Mouse (Mus musculus): ENCODE data around the gene Tmem59l. TPM values are rescaled to one million over a fixed set of nuclear protein-coding genes. Genes with fewer than 3 reads are reported as not detected.
A peak's percentile ranks its signal among the peaks of the same experiment; 100 is the strongest.

The Tmem59l gene
- polyA plus RNA-seq, 1 experiment from 2014 or later, result 20.7 TPM

- Histone ChIP-seq H3K4me1 (ENCODE audit: control insufficient read depth, insufficient read depth, low read length) (peaks cover 7% of the 10 kb centered on the region; the same call in 1 of the 2 replicates), H3K9ac (ENCODE audit: low read length) (no peak overlapping the region), H3K36me3 (ENCODE audit: control insufficient read depth, insufficient read depth, low read length) (no peaks in the 10 kb centered on the region; the same call in 1 of the 2 replicates), H3K4me2 (ENCODE audit: low read depth) (no peak overlapping the region; the same call in 1 of the 2 replicates), H3K4me3 (ENCODE audit: low read depth, low read length) (peak overlapping the region; percentile 70), H3K9me3 (ENCODE audit: control insufficient read depth, low read length) (no peaks in the 10 kb centered on the region), H3K27ac (ENCODE audit: low read depth, low read length) (no peak overlapping the region), H3K27me3 (ENCODE audit: control insufficient read depth, insufficient read depth, low read length) (no peaks in the 10 kb centered on the region)
- DNase-seq (ENCODE audit: low spot score) (no peak), ATAC-seq (ENCODE audit: insufficient read depth, low FRiP score, low TSS enrichment) (no peak)
- 88% methylated on average over 2 of the region's 2 CpGs for WGBS
These were observed 48.7 kb downstream of the Tmem59l start for GRCm38 (mm10) chr8:70438423-70438822.

DNA sequence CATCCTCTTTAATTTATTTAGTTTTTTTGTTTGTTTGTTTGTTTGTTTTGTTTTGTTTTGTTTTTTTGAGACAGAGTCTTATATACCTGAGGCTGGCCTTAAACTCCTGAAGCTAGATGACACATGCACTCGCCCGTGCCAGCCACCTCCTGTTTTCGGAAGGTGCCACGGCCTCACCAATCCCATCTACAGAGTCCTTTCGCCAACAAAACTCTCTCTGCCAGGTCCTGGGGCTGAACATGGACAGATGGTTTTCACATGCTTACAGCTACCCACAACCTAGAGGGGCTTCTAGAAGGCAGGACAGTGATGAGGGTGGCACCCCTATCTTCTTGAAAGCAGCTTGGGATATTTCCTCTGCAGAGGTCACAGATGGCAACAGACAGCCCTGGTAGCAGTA lies 52.0 kb downstream of the Tmem59l start:
- ATAC-seq (ENCODE audit: insufficient read depth, low FRiP score, low TSS enrichment), result no peak
- Histone ChIP-seq H3K9ac (ENCODE audit: low read length) (no peak overlapping the region), H3K4me2 (ENCODE audit: low read depth) (no peak overlapping the region), H3K9me3 (ENCODE audit: control insufficient read depth, low read length) (no peaks in the 10 kb centered on the region), H3K27me3 (ENCODE audit: control insufficient read depth, insufficient read depth, low read length) (no peaks in the 10 kb centered on the region), H3K4me3 (ENCODE audit: low read depth, low read length) (no peak overlapping the region), H3K27ac (ENCODE audit: low read depth, low read length) (no peak overlapping the region), H3K36me3 (ENCODE audit: control insufficient read depth, insufficient read depth, low read length) (no peaks in the 10 kb centered on the region; the same call in 1 of the 2 replicates), H3K4me1 (ENCODE audit: control insufficient read depth, insufficient read depth, low read length) (peaks cover 7% of the 10 kb centered on the region)
- WGBS, result 93% methylated on average over 5 of the region's 5 CpGs
- no peak for DNase-seq (ENCODE audit: low spot score)

Other genes starting within 250 kb of the Tmem59l start
- 77.7 and 80.4 TPM in 2 replicates for gene Homer3, start 204.5 kb downstream of the Tmem59l start, polyA plus RNA-seq (2014; fragmentation: Nextera tagmentation; extraction: Ambion mirVana)
- 51.4 and 55.2 TPM in 2 replicates for gene Ddx49, start 184.9 kb downstream of the Tmem59l start, polyA plus RNA-seq (2014; fragmentation: Nextera tagmentation; extraction: Ambion mirVana)
- 272 and 283 TPM in 2 replicates for gene Cope, start 184.8 kb downstream of the Tmem59l start, polyA plus RNA-seq (2014; fragmentation: Nextera tagmentation; extraction: Ambion mirVana)
- gene Cers1, start 171.6 kb downstream of the Tmem59l start, polyA plus RNA-seq (2014; fragmentation: Nextera tagmentation; extraction: Ambion mirVana), result 6.8 and 6.9 TPM in 2 replicates
- 0.93 and 1.5 TPM in 2 replicates for gene Gdf1, start 157.5 kb downstream of the Tmem59l start, polyA plus RNA-seq (2014; fragmentation: Nextera tagmentation; extraction: Ambion mirVana)
- gene Upf1, start 134.1 kb downstream of the Tmem59l start, polyA plus RNA-seq (2014; fragmentation: Nextera tagmentation; extraction: Ambion mirVana), result 24.0 and 24.1 TPM in 2 replicates
- gene Comp, start 113.8 kb downstream of the Tmem59l start, polyA plus RNA-seq (2014; fragmentation: Nextera tagmentation; extraction: Ambion mirVana), result 0.16 and 0.32 TPM in 2 replicates
- gene Crtc1, start 47.8 kb downstream of the Tmem59l start, polyA plus RNA-seq (2014; fragmentation: Nextera tagmentation; extraction: Ambion mirVana), result 16.1 and 17.9 TPM in 2 replicates
- 14.6 and 17.0 TPM in 2 replicates for gene Klhl26, start 10.4 kb downstream of the Tmem59l start, polyA plus RNA-seq (2014; fragmentation: Nextera tagmentation; extraction: Ambion mirVana)
- 3.4 and 3.7 TPM in 2 replicates for gene Crlf1, start 5.8 kb upstream of the Tmem59l start, polyA plus RNA-seq (2014; fragmentation: Nextera tagmentation; extraction: Ambion mirVana)
- 118 and 132 TPM in 2 replicates for gene Rex1bd, start 19.4 kb upstream of the Tmem59l start, polyA plus RNA-seq (2014; fragmentation: Nextera tagmentation; extraction: Ambion mirVana)
- gene Uba52, start 23.4 kb upstream of the Tmem59l start, polyA plus RNA-seq (2014; fragmentation: Nextera tagmentation; extraction: Ambion mirVana), result 809 and 814 TPM in 2 replicates
- 243 and 252 TPM in 2 replicates for gene Fkbp8, start 40.4 kb upstream of the Tmem59l start, polyA plus RNA-seq (2014; fragmentation: Nextera tagmentation; extraction: Ambion mirVana)
- 49.8 and 53.8 TPM in 2 replicates for gene Kxd1, start 40.6 kb upstream of the Tmem59l start, polyA plus RNA-seq (2014; fragmentation: Nextera tagmentation; extraction: Ambion mirVana)
- 18.8 and 22.2 TPM in 2 replicates for gene Ell, start 52.1 kb upstream of the Tmem59l start, polyA plus RNA-seq (2014; fragmentation: Nextera tagmentation; extraction: Ambion mirVana)
- 87.9 and 90.7 TPM in 2 replicates for gene Isyna1, start 107.0 kb upstream of the Tmem59l start, polyA plus RNA-seq (2014; fragmentation: Nextera tagmentation; extraction: Ambion mirVana)
- gene Ssbp4, start 121.5 kb upstream of the Tmem59l start, polyA plus RNA-seq (2014; fragmentation: Nextera tagmentation; extraction: Ambion mirVana), result 125 and 137 TPM in 2 replicates
- gene Lrrc25, start 128.8 kb upstream of the Tmem59l start, polyA plus RNA-seq (2014; fragmentation: Nextera tagmentation; extraction: Ambion mirVana), result 0.85 and 1.2 TPM in 2 replicates
- gene Gdf15, start 145.1 kb upstream of the Tmem59l start, polyA plus RNA-seq (2014; fragmentation: Nextera tagmentation; extraction: Ambion mirVana), result 0.28 TPM in 1 of 2 replicates, not detected in the other
- gene Pgpep1, start 173.0 kb upstream of the Tmem59l start, polyA plus RNA-seq (2014; fragmentation: Nextera tagmentation; extraction: Ambion mirVana), result 246 and 268 TPM in 2 replicates
- gene Lsm4, start 185.9 kb upstream of the Tmem59l start, polyA plus RNA-seq (2014; fragmentation: Nextera tagmentation; extraction: Ambion mirVana), result 298 and 301 TPM in 2 replicates
- gene Jund, start 211.6 kb upstream of the Tmem59l start, polyA plus RNA-seq (2014; fragmentation: Nextera tagmentation; extraction: Ambion mirVana), result 167 and 171 TPM in 2 replicates
- not detected in 2 replicates for gene Iqcn, start 216.1 kb upstream of the Tmem59l start, polyA plus RNA-seq (2014; fragmentation: Nextera tagmentation; extraction: Ambion mirVana)
- not detected in 2 replicates for gene Gm3336, start 231.2 kb upstream of the Tmem59l start, polyA plus RNA-seq (2014; fragmentation: Nextera tagmentation; extraction: Ambion mirVana)
- 0.42 TPM in 1 of 2 replicates, not detected in the other for gene Pde4c, start 236.4 kb upstream of the Tmem59l start, polyA plus RNA-seq (2014; fragmentation: Nextera tagmentation; extraction: Ambion mirVana)

All from neural tube, embryonic 11.5 days (tissue).